Mouse (Mus musculus) neural tube, embryonic 10.5 days (tissue): Measurements from ENCODE around the gene Limd1.
"Not testable (repeated sequence)": the region's sequence is repeated elsewhere in the genome, so short reads cannot be mapped to it uniquely, and the experiment has no call there.

ENCODE experiments used
- DNase-seq: peaks from one replicate; pipeline ENCODE4 v3.0.0-alpha.2; 2017; ENCODE audit warnings: low spot score; ENCODE audit errors: extremely low spot score

Limd1 gene

GRCm38 (mm10) chr9:123478586-123479195 is at the start of gene Limd1:
TSS of gene Limd1 (plus strand) at chr9:123478706.
- peak; percentile 82 for DNase-seq

- DNase-seq: no peak
Observed at GRCm38 (mm10) chr9:123429863-123430262, 48.6 kb upstream of the Limd1 start.

GRCm38 (mm10) chr9:123430973-123431372 is 47.5 kb upstream of the Limd1 start:
- DNase-seq: no peak

- no peak for DNase-seq
Observed at GRCm38 (mm10) chr9:123438223-123438622, 40.3 kb upstream of the Limd1 start.

GRCm38 (mm10) chr9:123440230-123441058 is 38.1 kb upstream of the Limd1 start:
- no peak for DNase-seq

GRCm38 (mm10) chr9:123447101-123447500 is 31.4 kb upstream of the Limd1 start:
- DNase-seq: not testable (repeated sequence)

DNA sequence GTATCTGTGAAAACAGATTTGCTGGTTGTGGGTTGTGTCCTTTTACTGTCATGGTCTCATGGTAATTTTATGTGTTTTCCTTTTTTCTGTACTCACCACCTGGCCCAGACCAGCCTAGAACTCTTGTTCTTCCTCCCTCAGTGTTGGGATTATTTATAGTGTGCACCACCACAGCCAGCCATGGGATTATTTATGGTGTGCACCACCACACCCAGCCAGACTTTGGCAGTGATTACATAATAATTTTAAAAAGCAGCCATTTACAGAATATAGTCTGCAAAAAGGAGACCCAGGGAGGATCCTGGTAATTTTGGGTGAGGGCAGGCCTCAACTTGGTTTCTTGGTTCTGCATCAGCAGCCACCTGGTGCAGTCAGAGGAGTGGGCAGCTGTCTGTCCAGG is 29.9 kb upstream of the Limd1 start:
- DNase-seq: no peak

GRCm38 (mm10) chr9:123450174-123450573 is 28.3 kb upstream of the Limd1 start:
- DNase-seq: peak; percentile 42

DNA sequence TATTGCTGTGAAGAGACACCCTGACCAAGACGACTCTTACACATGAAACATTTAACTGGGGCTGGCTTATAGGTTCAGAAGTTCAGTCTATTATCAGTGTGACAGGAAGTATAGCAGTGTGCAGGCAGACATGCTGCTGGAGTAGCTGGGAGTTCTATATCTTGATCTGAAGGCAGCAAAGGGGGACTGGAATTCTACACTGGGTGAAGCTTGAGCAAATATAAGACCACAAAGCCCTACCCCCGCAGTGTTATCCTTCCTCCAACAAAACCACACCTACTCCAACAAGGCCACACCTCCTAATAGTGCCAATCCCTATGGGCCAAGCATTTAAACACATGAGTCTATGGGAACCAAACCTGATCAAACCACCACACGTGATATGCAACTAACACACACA is 26.7 kb upstream of the Limd1 start:
- DNase-seq: no peak

GRCm38 (mm10) chr9:123456634-123457602 is 21.6 kb upstream of the Limd1 start:
- DNase-seq: no peak

DNA sequence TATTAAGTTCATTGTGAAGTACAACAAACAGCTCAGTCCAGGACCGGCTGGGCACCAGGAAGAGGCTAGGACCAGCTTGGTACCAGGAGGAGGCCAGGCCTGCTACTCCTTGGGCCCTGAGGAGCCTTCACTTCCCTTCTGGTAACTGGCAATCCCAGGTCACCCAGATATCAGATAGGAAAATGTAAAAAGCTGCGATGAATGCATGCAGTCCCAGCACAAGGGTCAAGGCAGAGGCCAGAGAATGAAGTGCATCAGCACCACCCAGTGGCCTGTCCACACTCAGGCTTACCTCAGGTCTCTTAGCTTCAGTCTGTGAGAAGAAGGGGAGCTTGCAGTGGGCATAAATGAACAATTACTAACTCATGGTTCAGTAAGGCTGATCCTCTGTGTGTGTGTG is 20.9 kb upstream of the Limd1 start:
- no peak for DNase-seq

GRCm38 (mm10) chr9:123467141-123467620 is 11.3 kb upstream of the Limd1 start:
- DNase-seq: no peak

- no peak for DNase-seq
Observed at GRCm38 (mm10) chr9:123468406-123469085, 10.0 kb upstream of the Limd1 start.

- no peak for DNase-seq
Observed at GRCm38 (mm10) chr9:123469087-123469486, 9.4 kb upstream of the Limd1 start.

GRCm38 (mm10) chr9:123473377-123473776 is 5.1 kb upstream of the Limd1 start:
- DNase-seq: no peak

GRCm38 (mm10) chr9:123475569-123475968 is 2.9 kb upstream of the Limd1 start:
- no peak for DNase-seq

- no peak for DNase-seq
Observed at GRCm38 (mm10) chr9:123478031-123478585, 398 bp upstream of the Limd1 start.

- DNase-seq: peak; percentile 42
Observed at GRCm38 (mm10) chr9:123479196-123479669, 727 bp downstream of the Limd1 start.

GRCm38 (mm10) chr9:123479876-123480252 is 1.4 kb downstream of the Limd1 start:
- DNase-seq: no peak

DNA sequence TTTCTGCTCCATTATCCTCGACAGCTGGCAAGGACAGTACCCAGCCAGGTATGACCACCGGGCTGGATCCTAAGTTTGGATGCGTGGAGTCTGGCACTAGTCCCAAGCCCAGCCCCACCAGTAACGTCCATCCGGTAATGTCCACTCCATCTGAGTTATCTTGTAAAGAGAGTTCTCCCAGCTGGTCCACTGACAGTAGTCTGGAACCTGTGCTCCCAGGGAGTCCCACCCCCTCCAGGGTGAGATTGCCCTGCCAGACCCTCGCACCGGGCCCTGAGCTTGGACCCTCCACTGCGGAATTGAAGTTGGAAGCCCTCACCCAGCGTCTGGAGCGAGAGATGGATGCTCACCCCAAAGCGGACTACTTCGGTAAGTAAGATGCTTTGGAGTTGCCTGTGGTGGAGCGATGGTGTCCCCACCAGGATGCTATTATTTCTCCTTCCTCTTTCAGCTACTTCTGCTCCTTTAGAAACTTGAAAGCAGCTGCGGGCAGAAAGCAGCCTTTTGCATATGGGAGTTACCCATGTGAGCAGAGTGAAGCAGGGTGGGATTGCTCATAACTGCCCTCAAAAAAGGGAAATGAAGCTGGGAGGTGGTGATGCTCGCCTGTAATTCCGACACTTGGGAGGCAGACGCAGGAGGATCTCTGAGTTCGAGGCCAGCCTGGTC is 1.9 kb downstream of the Limd1 start:
- DNase-seq: no peak
